Mouse (Mus musculus) right cerebral cortex, adult 2 months (tissue): Measurements from ENCODE around the gene Krtap5-5.
A peak's percentile ranks its signal among the peaks of the same experiment; 100 is the strongest.
"Not testable (repeated sequence)": the region's sequence is repeated elsewhere in the genome, so short reads cannot be mapped to it uniquely, and the experiment has no call there.

Experiments
- DNase-seq, 2 experiments: peaks; one replicate each; pipeline ENCODE4 v3.0.0; 2021 to 2022; ENCODE audit warnings: low spot score in 2 of 2

Gene Krtap5-5

DNA sequence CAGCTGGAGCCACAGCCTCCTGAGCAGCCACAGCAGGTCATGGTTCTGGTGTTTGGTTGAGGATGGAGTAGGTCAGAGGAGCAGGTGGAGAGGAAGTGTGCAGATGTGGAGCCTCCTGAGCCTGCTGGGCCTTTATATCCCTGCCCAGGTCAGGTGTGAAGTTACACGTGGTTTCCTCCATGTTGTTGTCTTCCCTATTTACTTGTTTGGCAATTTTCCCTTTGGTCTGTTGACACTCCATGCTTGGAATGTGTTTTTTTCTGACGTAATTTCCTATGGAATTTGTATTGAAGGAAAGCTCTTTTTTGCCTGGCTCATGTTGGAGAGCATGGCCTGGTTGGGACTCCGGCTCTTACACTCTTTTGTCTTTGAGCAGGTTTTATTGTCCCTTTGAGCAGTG, at the start of gene Krtap5-5:
Gene Krtap5-5 (minus strand): TSS at position 101 of the 400 bp plus-strand sequence.
- not testable (repeated sequence) for DNase-seq

DNA sequence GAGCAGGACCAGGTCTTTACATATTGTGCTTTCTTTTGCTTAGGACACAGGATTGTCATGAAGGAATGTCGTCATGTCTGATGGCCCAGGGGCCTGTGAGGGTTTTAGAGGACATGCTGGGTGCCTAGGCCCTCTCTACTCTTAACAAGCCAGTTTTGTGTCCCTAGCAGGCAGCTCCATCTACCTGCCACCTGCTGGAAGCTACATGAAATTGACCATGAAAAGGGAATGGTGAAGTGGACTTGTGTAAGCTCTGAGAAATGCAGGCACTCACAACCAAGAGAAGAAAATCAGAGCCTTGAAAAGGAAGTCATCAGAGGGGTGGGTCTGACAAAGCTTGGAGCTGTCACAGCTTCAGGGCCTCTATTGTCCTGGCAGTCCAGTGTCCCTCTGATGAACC, 49.5 kb upstream of the Krtap5-5 start:
- not testable (repeated sequence) for DNase-seq

DNA sequence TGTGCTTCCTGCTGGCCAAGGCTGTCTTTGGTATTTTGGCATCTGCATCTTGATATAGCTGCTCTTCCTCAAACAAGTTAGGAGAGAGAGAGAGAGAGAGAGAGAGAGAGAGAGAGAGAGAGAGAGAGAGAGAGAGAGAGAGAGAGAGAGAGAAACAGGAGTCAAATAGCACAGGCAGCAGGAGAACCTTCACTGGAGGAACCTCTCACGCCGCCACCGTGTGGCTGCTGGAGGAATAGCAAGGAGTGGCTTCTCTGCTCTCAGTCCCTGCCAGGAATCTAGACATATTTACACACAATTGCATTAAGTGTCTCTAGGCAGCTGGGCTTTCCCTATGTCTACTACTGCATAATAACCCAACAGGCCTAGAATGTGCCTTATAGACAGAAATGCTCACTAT, 48.4 kb upstream of the Krtap5-5 start:
- peak; percentile 71 to 76 for DNase-seq

DNA sequence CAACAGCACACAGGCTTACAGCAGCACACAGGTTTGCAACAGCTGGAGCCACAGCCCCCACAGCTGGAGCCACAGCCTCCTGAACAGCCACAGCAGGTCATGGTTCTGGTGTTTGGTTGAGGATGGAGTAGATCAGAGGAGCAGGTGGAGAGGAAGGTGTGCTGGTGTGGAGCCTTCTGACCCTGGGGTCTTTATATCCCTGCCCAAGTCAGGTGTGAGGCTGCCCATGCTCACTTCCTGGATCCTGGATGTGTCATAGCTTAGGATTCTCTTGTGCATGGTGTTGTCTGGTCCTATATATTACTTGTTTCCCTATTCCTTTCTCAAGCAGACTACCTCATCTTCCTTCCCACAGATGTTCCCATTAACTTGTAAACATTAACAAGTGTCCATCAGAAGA, 44.5 kb upstream of the Krtap5-5 start, which contains the start of gene Gm4559:
Gene Gm4559 (minus strand): TSS at position 101 of the 400 bp plus-strand sequence.
- DNase-seq, result not testable (repeated sequence)

DNA sequence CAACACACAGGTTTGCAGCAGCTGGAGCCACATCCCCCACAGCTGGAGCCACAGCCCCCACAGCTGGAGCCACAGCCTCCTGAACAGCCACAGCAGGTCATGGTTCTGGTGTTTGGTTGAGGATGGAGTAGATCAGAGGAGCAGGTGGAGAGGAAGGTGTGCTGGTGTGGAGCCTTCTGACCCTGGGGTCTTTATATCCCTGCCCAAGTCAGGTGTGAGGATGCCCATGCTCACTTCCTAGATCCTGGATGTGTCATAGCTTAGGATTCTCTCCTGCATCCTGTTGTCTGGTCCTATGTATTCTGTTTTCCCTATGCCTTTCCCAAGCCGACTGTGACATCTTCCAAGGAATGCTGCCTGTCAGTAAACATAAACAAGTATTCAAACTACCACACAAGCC, 28.5 kb upstream of the Krtap5-5 start, which contains the start of gene Gm2431:
Gene Gm2431 (minus strand): TSS at position 101 of the 400 bp plus-strand sequence.
- not testable (repeated sequence) for DNase-seq

DNA sequence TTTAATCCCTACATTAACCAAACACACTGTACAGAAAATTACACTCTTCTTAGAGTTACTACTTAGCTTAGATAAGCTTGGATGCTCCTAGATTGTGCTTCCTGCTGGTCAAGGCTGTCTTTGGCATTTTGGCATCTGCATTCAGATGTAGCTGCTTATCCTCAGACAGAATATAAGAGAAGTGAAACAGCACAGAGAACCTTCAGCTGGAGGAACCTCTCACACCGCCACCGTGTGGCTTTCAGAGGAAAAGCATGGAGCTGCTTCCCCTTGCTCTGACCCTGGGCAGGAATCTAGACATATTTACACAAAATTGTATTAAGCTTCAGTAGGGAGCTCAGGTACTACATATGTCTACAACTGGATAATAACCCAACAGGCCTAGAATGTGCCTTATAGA, 25.7 kb upstream of the Krtap5-5 start:
- peak; percentile 52 to 55 for DNase-seq

DNA sequence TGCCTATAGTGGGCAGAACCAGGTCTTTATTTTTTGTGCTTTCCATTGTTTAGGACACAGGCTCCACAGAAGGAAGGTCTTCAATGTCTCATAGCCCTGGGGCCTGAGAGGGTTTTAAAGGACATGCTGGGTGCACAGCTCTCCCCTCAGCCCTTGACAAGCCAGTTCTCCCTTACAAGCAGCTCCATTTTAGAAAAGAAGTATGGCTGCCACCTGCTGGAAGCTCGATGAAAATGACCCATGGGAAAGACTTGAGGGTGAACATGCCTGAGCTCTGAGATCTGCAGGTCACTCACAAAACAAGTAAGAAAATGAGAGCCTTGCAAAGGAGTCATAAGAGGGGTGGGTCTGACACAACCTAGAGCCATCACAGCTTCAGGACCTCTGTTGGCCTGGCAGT, 20.1 kb upstream of the Krtap5-5 start:
- DNase-seq, result peak; percentile 38 to 61

DNA sequence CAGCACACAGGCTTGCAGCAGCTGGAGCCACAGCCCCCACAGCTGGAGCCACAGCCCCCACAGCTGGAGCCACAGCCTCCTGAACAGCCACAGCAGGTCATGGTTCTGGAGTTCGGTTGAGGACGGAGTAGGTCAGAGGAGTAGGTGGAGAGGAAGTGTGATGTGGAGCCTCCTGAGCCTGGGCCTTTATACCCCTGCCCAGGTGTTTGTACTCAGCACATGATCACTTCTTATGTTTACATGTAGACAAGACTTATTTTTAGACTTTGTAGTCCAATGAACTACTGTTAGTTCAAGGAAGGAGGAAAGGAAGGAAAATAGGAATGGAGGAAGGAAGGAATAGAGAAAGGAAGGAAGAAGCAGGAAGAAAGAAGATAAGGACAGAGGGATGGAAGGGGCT, 11.2 kb upstream of the Krtap5-5 start, which contains the start of gene Gm40460:
Gene Gm40460 (minus strand): TSS at position 101 of the 400 bp plus-strand sequence.
- DNase-seq, result no peak

DNA sequence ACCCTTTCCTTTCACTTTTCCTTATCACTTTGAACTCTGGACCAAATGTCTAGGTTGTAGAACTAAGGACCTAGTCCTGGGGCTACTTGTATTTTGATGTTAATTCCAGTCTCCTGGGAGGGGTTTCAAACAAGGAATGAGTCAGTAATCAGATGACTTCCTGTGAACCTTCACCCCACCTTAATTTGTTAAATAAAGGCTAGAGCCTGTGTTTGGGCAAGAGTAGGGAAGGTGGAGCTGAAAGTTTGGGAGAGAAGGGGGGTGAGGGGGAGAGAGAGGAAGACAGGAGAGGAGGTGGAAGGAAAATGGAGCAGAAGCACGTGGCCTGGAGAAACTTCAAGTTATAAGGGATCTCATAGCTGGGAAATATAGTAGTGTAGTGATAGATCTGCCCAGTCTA, 1.8 kb upstream of the Krtap5-5 start:
- DNase-seq, result no peak

DNA sequence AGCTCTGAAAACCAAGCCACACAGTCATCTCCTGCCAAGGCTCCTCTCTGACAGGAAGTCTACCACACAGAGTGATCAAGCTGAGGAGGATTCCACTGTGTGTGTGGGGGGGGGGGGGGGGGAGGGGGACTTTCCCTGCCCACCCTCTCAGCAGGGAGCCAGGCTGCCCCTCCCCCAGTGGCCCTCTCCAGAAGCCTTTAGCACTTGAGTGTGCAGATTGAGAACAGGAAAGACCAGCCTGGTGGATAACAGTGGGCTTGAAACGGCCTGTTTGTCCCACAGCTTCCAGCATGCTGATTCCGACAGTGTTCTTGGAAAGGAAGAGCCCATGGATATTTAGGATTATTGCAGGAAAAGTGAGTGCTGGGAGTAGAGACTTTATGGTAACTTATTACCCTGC, 5.3 kb downstream of the Krtap5-5 start:
- DNase-seq, result no peak

DNA sequence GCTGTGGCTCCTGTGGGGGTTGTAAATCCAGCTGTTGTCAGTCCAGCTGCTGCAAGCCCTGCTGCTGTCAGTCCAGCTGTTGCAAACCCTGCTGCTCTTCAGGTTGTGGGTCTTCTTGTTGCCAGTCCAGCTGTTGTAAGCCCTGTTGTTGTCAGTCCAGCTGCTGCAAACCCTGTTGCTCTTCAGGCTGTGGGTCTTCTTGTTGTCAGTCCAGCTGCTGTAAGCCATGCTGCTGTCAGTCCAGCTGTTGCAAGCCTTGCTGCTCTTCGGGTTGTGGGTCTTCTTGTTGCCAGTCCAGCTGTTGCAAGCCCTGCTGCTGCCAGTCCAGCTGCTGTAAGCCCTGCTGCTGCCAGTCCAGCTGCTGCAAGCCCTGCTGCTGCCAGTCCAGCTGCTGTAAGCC, 17.6 kb downstream of the Krtap5-5 start:
- not testable (repeated sequence) for DNase-seq

DNA sequence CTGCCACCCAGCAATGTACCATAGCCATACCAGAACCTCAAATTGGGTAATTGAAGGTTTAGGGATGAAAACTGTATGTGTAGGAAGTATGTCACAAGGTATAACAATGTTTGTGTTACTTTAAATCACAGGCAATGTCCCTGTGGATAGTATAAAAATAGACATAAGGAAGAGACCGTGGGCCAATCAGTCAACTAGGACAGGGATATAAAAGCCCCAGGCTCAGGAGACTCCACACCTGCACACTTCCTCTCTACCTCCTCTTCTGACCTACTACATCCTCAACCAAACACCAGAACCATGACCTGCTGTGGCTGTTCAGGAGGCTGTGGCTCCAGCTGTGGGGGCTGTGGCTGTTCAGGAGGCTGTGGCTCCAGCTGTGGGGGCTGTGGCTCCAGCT, 18.2 kb downstream of the Krtap5-5 start, which contains the start of gene Gm7579:
Gene Gm7579 (plus strand): TSS at position 301 of the 400 bp plus-strand sequence.
- DNase-seq, result no peak

DNA sequence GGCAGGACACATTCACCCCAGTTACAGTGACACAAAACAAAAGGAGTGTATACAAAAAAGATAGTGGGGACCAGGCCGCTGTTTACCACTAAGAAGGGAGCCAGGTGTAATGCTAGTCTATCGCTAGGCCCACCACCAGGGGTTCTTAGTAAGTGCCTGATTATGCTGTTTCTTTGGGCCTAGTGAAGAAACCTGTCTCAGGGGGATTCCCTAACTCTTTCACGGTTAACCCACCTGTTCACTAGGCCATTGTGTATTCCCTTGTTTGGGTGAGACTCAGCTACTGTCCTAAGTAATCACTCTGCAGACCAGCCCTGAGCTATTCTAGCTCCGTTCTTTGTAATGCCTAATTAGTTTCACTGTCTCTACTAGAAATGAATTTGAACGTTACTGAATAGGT, 22.9 kb downstream of the Krtap5-5 start:
- not testable (repeated sequence) for DNase-seq

DNA sequence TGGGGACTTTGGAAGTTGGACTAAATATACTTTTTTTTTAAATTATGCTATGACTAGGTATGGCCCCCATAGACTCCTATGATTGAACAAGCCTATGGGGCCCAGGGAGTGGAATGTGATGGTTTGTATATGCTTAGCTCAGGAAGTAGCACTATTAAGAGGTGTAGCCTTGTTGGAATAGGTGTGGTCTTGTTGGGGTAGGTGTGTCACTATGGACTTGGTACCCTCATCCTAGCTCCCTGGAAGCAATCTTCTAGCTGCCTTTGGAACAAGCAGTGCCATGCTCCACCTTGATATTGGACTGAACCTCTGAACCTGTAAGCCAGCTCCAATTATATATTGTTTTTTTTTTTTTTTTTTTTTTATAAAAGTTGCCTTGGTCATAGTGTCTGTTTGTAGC, 24.3 kb downstream of the Krtap5-5 start:
- DNase-seq, result no peak

DNA sequence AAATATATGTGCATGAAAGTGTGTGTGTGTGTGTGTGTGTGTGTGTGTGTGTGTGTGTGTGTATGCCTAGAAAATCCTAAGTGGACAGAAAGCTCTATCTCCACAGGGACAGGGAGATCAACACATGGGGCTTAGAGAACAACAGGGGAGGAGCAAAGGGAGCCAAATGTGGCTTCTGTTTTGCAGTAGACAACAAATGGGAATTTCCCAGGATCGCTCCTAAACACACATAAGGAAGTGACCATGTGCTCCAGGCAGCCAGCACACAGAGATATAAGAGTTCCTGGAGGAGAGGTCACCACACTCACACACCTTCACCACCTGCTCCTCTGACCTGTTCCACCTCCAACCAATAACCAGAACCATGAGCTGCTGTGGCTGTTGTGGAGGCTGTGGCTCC, 28.7 kb downstream of the Krtap5-5 start, which contains the start of gene Krtap5-3:
Gene Krtap5-3 (plus strand): TSS at position 301 of the 400 bp plus-strand sequence.
- no peak for DNase-seq

DNA sequence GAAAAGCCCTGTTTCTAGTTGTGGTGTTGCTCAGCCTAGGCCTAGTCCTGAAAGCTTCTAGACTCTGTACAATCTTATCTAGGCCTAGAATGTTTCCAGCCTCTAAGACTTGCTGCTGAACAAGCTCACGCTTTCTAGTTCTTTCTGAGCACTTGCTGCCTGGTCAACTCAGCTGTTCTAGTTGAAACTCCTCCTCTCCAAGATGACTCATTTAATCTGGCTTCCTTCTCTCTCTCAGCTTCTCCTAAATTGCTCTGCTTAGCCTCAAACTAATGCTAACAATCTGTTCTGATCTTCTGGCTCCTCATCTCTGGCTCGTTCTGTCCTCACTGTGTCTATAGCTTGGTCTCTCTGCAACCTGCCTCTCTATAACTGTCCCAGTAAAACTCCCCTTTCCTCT, 31.0 kb downstream of the Krtap5-5 start:
- no peak for DNase-seq

DNA sequence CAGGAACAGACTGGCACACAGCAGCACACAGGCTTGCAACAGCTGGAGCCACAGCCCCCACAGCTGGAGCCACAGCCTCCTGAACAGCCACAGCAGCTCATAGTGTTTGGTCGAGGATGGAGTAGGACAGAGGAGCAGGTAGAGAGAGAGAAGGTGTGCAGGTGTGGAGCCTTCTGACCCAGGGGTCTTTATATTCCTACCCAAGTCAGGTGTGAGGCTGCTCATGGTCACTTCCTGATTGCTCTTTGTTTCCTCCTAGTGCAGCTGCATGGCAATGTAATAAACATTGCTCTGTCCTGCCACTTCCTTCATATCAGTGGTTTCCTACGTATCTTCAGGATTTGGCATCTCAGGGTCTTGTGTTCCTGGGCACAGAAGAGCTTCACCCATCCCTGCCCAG, 39.5 kb downstream of the Krtap5-5 start, which contains the start of gene Gm10153:
Gene Gm10153 (minus strand): TSS at position 101 of the 400 bp plus-strand sequence.
- no peak for DNase-seq

DNA sequence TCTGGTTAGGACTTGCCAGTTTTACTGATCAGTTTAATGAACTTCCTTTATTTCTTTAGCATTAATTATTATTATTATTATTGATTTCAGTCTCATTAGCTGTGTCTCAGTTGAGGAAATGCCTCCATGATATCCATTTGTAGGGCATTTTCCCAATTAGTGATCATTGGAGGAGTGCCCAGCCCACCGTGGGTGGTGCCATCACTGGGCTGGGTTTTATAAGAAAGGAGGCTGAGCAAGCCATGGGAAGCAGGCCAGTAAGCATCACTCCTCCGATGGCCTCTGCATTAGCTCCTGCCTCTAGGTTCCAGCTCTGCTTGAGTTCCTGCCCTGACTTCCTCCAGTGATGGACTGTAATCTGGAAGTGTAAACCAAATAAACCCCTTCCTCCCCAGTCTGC, 41.6 kb downstream of the Krtap5-5 start:
- DNase-seq, result no peak

DNA sequence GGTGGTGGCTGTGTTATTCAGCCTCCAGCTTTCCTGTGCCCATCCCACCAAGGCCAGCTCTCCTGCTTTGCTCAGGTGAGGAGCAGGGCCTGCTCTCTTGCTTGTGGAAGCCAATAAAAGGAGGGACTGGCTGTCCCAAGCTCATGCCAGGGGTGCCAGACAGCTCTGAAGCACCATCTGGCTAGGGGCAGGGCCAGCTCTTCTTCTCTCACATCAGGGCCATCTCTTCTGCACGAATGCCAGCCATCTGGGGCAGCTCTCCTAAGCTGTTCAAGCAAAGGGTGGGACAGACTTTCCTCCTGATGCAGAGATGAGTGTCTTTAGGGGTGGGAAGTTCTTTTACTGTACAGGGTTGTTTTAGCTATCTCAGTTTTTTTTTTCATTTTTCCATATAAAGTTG, 48.8 kb downstream of the Krtap5-5 start:
- DNase-seq, result no peak
